Mouse (Mus musculus) liver, adult (tissue): Measurements from ENCODE around the gene Cdc73.
A peak's percentile ranks its signal among the peaks of the same experiment; 100 is the strongest.

Experiments
- GATA4 ChIP-seq: IDR thresholded peaks from 2 replicates; pipeline ENCODE4 v1.6.1; 2014; ENCODE audit warnings: mild to moderate bottlenecking, low read length; ENCODE audit not compliant: insufficient replicate concordance

The Cdc73 gene

GRCm38 (mm10) chr1:143708361-143708760 is 5.7 kb upstream of the Cdc73 start:
- TF ChIP-seq GATA4, result no peak

GRCm38 (mm10) chr1:143707006-143707405 is 4.3 kb upstream of the Cdc73 start:
- TF ChIP-seq GATA4, result no peak

GRCm38 (mm10) chr1:143702141-143702740 is 452 bp downstream of the Cdc73 start:
- TF ChIP-seq GATA4, result no peak

GRCm38 (mm10) chr1:143701736-143702135 is 957 bp downstream of the Cdc73 start:
- TF ChIP-seq GATA4, result no peak

DNA sequence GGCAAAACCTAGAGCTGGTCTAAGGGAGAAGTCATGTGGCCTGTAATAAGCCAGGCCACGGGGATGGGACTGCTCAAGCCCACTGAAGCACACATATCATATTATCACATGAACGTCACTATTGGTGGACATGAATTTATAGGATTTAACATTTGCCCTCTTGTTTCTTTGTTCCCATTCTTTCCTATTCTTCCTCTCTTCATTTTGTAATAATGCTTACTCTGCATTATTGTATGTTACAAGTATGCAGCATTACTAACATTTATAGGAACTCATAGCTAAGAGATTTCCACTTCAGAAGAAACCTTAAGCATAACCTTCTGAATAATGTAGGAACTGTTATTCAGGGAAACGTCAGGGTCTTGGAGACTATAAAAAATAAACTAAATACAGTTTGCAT is 17.8 kb downstream of the Cdc73 start:
- TF ChIP-seq GATA4, result no peak

DNA sequence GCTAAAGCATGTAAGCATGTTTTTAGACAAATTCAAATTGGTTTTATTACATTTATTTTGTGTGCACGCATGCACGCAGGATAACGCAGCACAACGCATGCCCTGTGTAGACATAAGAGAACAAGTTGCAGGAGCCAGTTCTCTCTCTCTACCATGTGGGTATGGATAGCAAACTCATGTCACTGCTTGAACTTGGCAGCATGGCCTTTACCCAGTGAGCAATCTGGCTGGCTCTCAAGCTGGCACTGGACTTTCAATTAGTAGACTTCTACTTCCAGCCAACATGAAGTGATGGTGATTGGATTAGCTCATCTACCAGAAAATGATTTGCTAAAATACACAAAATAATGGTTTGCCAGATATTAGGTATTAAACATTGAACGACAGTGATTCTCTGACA is 21.6 kb downstream of the Cdc73 start:
- no peak for TF ChIP-seq GATA4

GRCm38 (mm10) chr1:143675734-143676361 is 26.8 kb downstream of the Cdc73 start:
- no peak for TF ChIP-seq GATA4

GRCm38 (mm10) chr1:143663197-143663596 is 39.5 kb downstream of the Cdc73 start:
- peak; percentile 83 for TF ChIP-seq GATA4

- no peak for TF ChIP-seq GATA4
Measured at GRCm38 (mm10) chr1:143653646-143654045, 49.0 kb downstream of the Cdc73 start.

- TF ChIP-seq GATA4, result no peak
Measured at GRCm38 (mm10) chr1:143650317-143650716, 52.4 kb downstream of the Cdc73 start.

GRCm38 (mm10) chr1:143646219-143646618 is 56.5 kb downstream of the Cdc73 start:
- TF ChIP-seq GATA4, result no peak

DNA sequence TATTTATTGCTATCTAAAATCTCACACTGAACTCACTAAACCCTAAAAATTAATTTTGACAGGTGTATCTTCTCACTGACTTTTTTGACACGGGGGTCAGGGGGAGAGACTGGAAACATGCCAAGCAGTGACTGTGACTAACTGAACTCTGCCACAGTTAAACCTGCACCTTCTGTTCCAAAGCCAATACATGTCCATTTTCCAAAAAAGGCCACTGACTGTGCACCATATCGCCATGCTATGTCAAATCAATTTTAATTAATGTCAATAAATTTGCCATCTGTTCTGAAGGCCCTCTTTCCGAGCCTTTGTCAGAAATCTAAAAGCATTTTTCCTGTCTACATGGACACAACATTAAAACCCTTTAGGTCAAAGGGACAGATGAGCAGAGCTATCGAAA is 57.3 kb downstream of the Cdc73 start:
- no peak for TF ChIP-seq GATA4

DNA sequence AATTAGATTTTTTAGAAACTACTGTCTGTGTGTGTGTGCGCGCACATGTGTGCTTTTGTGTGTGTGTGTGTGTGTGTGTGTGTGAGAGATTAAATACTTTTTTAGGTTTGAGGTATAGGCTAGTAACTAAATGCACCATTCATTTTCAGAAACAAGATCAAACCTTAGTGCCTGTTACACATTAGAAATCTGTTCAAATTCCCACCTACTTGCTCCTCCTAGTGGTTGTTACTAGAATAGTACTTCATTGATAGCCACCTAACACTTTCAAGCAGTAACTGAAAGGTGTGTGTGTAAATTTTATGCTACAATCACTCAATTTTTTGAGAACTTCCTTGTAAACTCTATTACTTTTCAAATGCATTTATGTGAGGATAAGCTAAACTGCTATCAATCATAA is 58.5 kb downstream of the Cdc73 start:
- TF ChIP-seq GATA4, result no peak

GRCm38 (mm10) chr1:143640650-143641407 is 61.9 kb downstream of the Cdc73 start, which contains the start of gene B3galt2:
B3galt2 (plus strand) TSS chr1:143640664.
- TF ChIP-seq GATA4, result no peak

DNA sequence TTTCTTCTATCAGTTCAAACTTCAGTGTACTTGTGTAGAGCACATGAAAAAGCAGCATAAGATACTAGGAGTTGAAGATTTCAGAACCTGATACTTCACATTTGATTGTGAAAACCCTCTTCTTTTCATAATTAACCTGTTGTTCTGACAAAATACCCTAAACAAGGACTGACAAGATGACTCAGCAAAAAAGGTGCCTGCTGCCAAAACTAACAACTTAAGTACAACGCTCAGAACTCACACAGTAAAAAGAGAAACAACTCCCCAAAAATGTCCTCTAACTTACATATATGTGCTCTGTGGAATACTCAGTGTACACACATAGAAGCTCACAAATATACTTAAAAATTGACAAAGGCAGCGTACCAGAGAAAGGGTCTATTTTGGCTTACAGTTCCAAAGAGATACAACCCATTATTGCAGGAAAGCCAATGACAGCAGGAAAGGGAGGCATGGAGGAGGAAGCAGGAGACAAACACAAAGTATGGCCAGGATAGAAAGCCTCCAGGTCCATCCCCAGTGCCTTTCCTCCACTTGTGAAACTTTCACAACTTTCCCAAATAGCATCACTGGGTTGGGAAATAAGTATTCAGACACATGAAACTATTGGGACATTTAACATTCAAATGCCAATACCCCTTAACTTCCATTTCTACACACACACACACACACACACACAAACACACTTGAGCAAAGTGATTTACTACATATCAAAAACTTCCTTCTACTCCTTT is 69.7 kb downstream of the Cdc73 start:
- no peak for TF ChIP-seq GATA4

DNA sequence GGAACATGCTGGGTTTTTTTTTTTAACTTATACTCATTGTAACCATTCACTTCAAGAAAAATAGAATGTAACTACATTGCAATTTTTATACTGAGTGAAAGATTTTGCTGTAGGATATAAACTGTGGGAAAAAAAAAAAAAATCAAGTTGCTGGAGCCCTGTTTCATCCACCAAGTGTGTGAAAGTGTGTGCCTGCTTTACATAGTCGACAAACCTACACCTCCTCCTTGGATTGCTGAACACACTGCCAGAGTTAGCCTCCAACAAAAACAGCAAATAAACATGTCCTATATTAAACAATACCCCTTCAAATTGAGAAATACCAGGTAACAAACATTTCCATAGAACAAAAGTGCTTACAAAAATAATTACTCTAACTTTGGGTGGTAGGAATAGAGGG is 70.3 kb downstream of the Cdc73 start:
- no peak for TF ChIP-seq GATA4

- no peak for TF ChIP-seq GATA4
Measured at GRCm38 (mm10) chr1:143631337-143631736, 71.4 kb downstream of the Cdc73 start.
